Mouse (Mus musculus) heart, postnatal 14 days (tissue): Measurements from ENCODE around the gene Pde4b. TPM values are rescaled to one million over a fixed set of nuclear protein-coding genes. Genes with fewer than 3 reads are reported as not detected.

Source experiments
- DNase-seq, 2 experiments: peaks; one replicate each; pipeline ENCODE4 v3.0.0; 2021 to 2022
- intact Hi-C: fragments of 180-260 bp; cut with DNase I; formaldehyde crosslinking; loops from one replicate; pipeline ENCODE4 v1.15.1; 2025
- total RNA-seq, 2 experiments: library from RNA; stranded (reverse); gene quantifications; 2 replicates each; pipeline ENCODE4 v1.2.3; 2021

Gene Pde4b
- total RNA-seq, 2 experiments from 2014 or later, result 45.3 to 46.5 TPM

- DNase-seq, result no peak
- intact Hi-C loops, result no loop called here
Measured at GRCm38 (mm10) chr4:102374614-102375013, 287.3 kb downstream of the Pde4b start.

DNA sequence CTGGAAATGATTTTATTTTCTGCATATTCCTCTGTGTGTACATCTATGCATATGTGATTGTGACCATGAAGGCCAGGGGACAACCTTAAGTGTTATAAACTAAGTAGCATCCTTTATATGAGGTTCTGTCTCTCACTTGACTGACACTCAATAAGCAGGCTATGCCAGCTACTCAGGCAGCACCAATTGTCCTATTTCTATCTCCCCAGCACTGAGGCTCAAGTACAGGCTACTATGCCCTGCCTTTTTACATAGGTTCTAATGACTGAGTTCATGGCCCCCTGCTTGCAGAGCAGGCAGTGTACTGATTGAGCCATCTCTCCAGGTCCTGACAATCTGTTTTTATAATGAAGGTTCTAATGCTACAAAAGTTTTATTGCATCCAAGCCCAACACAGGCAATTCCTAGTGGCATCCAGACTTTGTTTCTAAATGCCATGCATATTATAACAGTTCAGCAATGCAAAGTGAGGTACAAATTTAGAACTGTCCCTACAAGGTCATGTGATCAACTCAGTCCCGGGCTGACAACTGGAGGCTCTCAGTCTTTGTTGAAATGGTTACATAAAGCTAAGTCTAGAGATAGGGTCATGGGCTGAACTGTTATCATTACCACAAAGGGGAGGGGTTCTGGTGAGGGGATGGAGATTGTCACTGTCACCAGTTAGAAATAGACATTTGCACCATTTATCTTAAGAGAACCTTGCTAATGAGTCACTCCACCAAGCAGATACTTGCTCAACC, 295.6 kb downstream of the Pde4b start:
- intact Hi-C loops, result no loop called here
- no peak for DNase-seq

DNA sequence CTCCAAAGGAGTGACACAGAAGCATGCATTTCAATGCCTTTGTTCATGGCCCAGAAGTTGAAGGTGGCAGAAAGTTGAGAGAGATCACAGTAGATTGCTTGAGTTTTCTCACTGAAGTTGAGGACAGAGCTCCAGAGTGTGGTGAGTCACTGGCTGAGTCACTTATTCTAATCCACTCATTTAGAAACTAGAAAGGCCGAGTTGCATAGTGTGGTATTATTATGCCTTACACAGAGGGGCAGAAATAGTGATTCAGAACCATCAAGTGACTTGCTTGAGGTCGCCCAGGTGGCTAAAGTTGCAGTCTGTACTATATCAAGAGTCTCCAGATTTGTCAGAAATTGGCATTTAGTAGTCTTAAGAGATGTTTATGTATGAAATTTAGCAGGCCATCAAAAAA, 306.3 kb downstream of the Pde4b start:
- intact Hi-C loops, result no loop called here
- no peak for DNase-seq

DNA sequence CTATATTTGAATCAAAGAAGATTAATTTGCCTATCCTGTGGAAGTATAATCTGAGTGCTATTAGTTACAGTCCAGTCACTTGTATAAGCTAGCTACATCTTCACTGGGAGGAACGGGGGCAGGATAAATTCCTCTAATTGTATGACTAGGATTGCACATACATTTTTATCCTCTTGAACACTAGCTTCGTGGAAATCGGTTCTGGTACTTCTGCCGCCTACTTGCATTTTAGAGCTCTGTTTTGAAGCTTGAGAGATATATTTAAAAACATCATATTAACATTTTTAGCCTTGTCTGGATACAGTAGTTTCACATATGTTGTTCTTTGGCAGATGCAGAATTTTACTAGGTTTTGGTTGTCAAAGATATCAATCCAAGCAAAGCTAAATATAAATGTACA, 310.0 kb downstream of the Pde4b start:
- no peak for DNase-seq
- intact Hi-C loops, result no loop called here

DNA sequence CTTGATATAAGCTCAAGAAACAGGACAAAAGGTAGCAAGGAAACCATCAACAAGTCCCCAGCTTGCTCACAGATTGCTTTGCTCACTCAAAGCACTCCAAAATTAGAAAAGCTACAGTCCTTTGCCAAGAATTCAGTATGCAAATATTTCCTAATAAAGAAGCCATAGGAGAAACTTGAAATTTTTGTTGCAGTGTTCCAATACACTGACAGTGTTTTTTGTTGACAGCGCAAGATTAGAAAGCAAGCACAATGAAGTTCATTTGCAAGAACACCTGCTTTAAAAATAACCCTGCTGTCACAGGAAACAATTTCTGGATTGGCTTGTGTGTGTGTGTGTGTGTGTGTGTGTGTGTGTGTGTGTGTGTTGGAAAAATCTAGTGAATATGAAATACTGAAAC, 311.2 kb downstream of the Pde4b start:
- intact Hi-C loops, result no loop called here
- no peak for DNase-seq

DNA sequence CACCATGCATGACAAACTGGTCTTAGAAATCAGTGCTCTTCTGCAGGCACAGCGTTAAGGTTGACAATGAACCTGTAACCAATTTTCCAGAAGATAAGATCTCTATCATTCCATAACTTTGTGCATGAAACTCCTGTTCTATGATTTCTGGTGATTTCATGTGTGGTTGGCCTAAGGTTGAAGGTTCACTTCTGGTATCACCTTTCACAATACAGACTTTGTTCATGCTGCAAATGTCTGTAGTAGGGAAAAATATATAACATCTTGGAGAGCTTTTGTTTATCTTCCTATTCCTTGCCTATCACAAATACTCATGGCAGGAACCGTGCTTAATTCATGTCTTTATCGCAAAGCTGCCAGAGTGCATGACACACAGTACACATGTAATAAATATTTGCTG, 319.5 kb downstream of the Pde4b start:
- intact Hi-C loops, result no loop called here
- no peak for DNase-seq

DNA sequence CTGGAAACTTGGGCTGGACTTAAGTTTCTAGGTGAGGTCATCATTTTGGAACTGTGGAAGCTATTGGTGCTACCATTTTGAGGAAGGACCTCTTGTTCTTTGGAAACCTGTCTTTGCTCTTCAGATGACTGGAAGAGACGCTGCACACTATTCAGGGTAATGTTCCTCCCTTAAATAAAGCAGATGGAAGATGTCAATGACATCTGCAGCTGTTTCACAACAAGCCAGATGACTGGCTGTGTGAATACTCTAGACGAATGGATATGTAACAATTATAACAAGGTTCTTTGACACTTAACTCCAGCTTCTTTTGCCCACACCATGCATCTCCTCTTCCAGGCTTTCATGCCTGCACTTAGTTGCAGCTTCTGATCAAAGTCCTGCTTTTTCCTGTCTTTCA, 320.8 kb downstream of the Pde4b start:
- intact Hi-C loops, result no loop called here
- DNase-seq, result no peak

DNA sequence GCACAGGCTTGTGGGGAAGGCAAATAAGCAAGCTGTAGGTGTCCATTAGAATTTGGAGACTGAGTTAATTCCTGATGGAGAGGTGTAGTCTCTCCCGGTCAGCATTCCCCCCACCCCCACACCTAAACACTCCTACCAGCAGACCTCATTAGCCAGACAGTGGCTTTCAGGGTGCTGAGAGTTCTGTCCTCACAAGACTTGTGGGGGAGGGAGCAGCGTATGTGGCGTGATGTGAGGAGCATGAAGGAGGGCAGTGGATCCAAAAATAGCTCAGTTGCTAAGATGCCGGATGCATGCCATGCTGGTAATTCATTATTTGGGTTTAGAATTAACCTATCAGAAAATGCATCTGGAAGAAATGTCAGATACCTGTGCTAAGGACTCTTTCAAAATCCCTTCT, 321.6 kb downstream of the Pde4b start:
- DNase-seq, result peak in 1 of 2 experiments; percentile 10
- intact Hi-C loops, result no loop called here

DNA sequence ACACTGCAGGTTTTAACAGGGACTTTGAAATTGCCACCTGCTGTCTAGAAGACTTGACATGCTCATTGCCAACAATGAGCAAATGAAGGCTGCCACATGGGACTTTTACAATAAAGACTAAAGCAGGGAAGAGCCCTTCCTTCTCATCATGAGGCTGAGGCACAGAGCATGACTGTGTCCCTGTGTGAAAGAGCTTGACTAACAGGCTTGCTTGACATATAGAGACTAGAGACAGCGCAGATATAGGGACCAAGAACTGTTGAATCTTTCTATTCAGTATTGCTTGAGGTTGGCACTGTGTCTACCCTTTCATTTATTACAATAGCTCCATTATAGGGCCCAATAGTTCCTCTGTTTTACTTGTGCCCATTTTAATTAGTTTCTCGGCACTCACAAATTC, 325.8 kb downstream of the Pde4b start:
- no peak for DNase-seq
- intact Hi-C loops, result no loop called here

GRCm38 (mm10) chr4:102413794-102414193, 326.5 kb downstream of the Pde4b start:
- DNase-seq, result peak in 1 of 2 experiments; percentile 28
- intact Hi-C loops, result no loop called here

- DNase-seq, result no peak
- intact Hi-C loops, result no loop called here
Measured at GRCm38 (mm10) chr4:102414610-102415009, 327.3 kb downstream of the Pde4b start.

DNA sequence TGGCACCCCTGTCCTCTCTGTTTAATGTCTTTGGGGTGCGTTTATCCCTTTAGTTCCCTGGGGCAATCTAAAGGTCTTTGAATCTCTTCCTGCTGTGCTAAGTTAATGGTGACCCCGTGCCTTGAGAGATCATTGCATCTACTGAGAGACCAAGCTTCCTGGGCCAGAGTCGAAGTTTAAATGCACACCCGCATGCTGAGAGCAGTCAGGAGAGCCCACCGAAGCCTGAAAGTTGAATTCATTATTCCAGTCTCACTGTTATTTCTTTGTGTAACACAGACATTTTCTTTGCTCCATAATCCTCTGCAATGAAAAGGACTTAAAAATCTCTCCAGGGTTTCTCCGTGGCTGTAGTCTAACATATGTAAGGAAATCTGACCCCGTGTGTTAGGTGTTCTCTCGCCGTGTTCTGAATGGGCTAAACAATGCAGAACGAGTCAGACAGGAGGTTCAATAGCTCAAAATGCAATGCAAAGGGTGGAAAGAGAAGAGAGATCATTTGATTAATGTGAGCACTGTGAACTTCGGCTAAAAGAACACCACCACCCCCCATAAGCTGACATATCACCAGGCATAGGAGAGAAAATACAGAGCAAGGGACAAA, 333.6 kb downstream of the Pde4b start:
- no peak for DNase-seq
- intact Hi-C loops, result no loop called here

- no peak for DNase-seq
- intact Hi-C loops, result no loop called here
Measured at GRCm38 (mm10) chr4:102421398-102421859, 334.1 kb downstream of the Pde4b start.

GRCm38 (mm10) chr4:102424104-102424503, 336.8 kb downstream of the Pde4b start:
- intact Hi-C loops, result no loop called here

DNA sequence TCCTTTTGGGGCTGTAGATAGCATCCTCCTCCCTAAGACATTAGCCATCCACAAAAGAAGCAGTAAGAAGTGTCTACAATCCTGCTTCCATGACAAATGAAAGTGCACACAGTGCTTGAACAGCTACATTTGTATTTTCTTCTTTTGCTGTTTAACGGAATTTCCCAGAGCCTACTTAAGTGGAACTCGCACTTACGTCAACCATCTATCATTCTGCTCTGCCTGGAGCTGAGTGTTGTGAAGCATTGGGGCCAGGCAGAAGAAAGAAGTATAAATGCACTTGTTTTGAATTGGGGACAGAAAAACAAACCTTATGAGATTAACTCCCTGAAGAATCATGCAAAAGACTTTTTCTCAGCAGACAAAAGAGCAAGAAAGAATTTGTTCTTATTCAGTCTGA, 338.1 kb downstream of the Pde4b start:
- no peak for DNase-seq
- intact Hi-C loops, result no loop called here

More at GRCm38 (mm10) chr4:102424104-102424503, 336.8 kb downstream of the Pde4b start:
- no peak for DNase-seq

- no peak for DNase-seq
- intact Hi-C loops, result no loop called here
Measured at GRCm38 (mm10) chr4:102429730-102430341, 342.5 kb downstream of the Pde4b start.

- intact Hi-C loops, result no loop called here
- no peak for DNase-seq
Measured at GRCm38 (mm10) chr4:102432040-102432782, 344.9 kb downstream of the Pde4b start.

GRCm38 (mm10) chr4:102439401-102440118, 352.2 kb downstream of the Pde4b start:
- intact Hi-C loops, result no loop called here
- peak; percentile 45 to 54 for DNase-seq

DNA sequence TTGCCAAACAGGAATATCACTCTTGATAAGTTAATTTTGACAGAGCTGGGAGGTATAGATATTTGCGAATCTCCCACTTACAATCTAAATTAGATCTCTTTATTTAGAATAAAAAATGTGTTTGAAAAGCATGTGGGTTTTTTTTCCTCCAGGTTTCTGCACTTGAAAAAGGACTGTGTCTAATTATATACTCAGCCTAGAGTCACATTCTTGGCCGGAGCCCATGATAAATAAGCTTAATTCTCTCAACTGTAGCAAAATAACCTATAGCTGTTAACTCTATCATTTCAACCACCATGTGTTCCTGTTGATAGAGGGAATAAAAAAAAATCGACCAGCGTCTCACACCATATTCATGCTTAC, 352.8 kb downstream of the Pde4b start:
- intact Hi-C loops, result no loop called here
- no peak for DNase-seq

- intact Hi-C loops, result no loop called here
- DNase-seq, result no peak
Measured at GRCm38 (mm10) chr4:102443533-102443932, 356.2 kb downstream of the Pde4b start.

- intact Hi-C loops, result no loop called here
- DNase-seq, result no peak
Measured at GRCm38 (mm10) chr4:102444501-102444900, 357.2 kb downstream of the Pde4b start.
